Mouse (Mus musculus): ENCODE data around the gene Slc47a2. TPM values are rescaled to one million over a fixed set of nuclear protein-coding genes. Genes with fewer than 3 reads are reported as not detected.

The Slc47a2 gene
- polyA plus RNA-seq, 1 experiment from 2014 or later = not detected

GRCm38 (mm10) chr11:61361515-61362190 lies 19.0 kb upstream of the Slc47a2 start:
- Histone ChIP-seq H3K4me3 (no peak overlapping the region), H3K27ac (no peak overlapping the region), H3K9me3 (replicated peaks) (no peaks in the 10 kb centered on the region), H3K4me1 (no peaks in the 10 kb centered on the region), H3K36me3 (no peaks in the 10 kb centered on the region), H3K27me3 (no peaks in the 10 kb centered on the region), H3K4me2 (replicated peaks) (no peak overlapping the region), H3K9ac (no peak overlapping the region)
- WGBS = 87% methylated on average over 11 of the region's 11 CpGs
- ATAC-seq (ENCODE audit: low FRiP score) = no peak

GRCm38 (mm10) chr11:61356600-61356999 lies 13.9 kb upstream of the Slc47a2 start:
- Histone ChIP-seq H3K27me3 (no peaks in the 10 kb centered on the region), H3K4me1 (no peaks in the 10 kb centered on the region), H3K27ac (no peak overlapping the region), H3K4me2 (replicated peaks) (no peak overlapping the region), H3K9ac (no peak overlapping the region), H3K9me3 (replicated peaks) (no peaks in the 10 kb centered on the region), H3K4me3 (no peak overlapping the region), H3K36me3 (no peaks in the 10 kb centered on the region)
- no peak for ATAC-seq (ENCODE audit: low FRiP score)
- WGBS = 87% methylated on average over 9 of the region's 9 CpGs

GRCm38 (mm10) chr11:61356111-61356510 lies 13.5 kb upstream of the Slc47a2 start:
- Histone ChIP-seq H3K27me3 (no peaks in the 10 kb centered on the region), H3K9me3 (replicated peaks) (no peaks in the 10 kb centered on the region), H3K36me3 (no peaks in the 10 kb centered on the region), H3K4me2 (replicated peaks) (no peak overlapping the region), H3K9ac (no peak overlapping the region), H3K4me3 (no peak overlapping the region), H3K27ac (no peak overlapping the region), H3K4me1 (no peaks in the 10 kb centered on the region)
- no peak for ATAC-seq (ENCODE audit: low FRiP score)
- 77% methylated on average over 6 of the region's 6 CpGs for WGBS

GRCm38 (mm10) chr11:61355351-61355750 lies 12.7 kb upstream of the Slc47a2 start:
- ATAC-seq (ENCODE audit: low FRiP score) = no peak
- no peak overlapping the region for H3K27ac ChIP-seq
- 86% methylated on average over 5 of the region's 5 CpGs for WGBS
- no peak overlapping the region for H3K9ac ChIP-seq
- no peaks in the 10 kb centered on the region for H3K4me1 ChIP-seq
- no peaks in the 10 kb centered on the region for H3K9me3 ChIP-seq (replicated peaks)
- H3K4me3 ChIP-seq = no peak overlapping the region
- no peak overlapping the region for H3K4me2 ChIP-seq (replicated peaks)
- H3K27me3 ChIP-seq = no peaks in the 10 kb centered on the region
- H3K36me3 ChIP-seq = no peaks in the 10 kb centered on the region

- no peak overlapping the region for H3K4me3 ChIP-seq
- 81% methylated on average over 6 of the region's 6 CpGs for WGBS
- no peak overlapping the region for H3K27ac ChIP-seq
- H3K36me3 ChIP-seq = no peaks in the 10 kb centered on the region
- H3K9me3 ChIP-seq (replicated peaks) = no peaks in the 10 kb centered on the region
- H3K4me1 ChIP-seq = no peaks in the 10 kb centered on the region
- no peaks in the 10 kb centered on the region for H3K27me3 ChIP-seq
- H3K4me2 ChIP-seq (replicated peaks) = no peak overlapping the region
- no peak for ATAC-seq (ENCODE audit: low FRiP score)
- no peak overlapping the region for H3K9ac ChIP-seq
Measured at GRCm38 (mm10) chr11:61354346-61354745, 11.7 kb upstream of the Slc47a2 start.

- no peaks in the 10 kb centered on the region for H3K9me3 ChIP-seq (replicated peaks)
- H3K4me1 ChIP-seq = no peaks in the 10 kb centered on the region
- 87% methylated on average over 2 of the region's 2 CpGs for WGBS
- H3K27me3 ChIP-seq = no peaks in the 10 kb centered on the region; the same call in 1 of the 2 replicates
- no peak for ATAC-seq (ENCODE audit: low FRiP score)
- H3K36me3 ChIP-seq = no peaks in the 10 kb centered on the region
- no peak overlapping the region for H3K9ac ChIP-seq
- no peak overlapping the region for H3K27ac ChIP-seq
- no peak overlapping the region for H3K4me2 ChIP-seq (replicated peaks)
- H3K4me3 ChIP-seq = no peak overlapping the region
Measured at GRCm38 (mm10) chr11:61353038-61353437, 10.4 kb upstream of the Slc47a2 start.

- Histone ChIP-seq H3K27me3 (no peaks in the 10 kb centered on the region; the same call in 1 of the 2 replicates), H3K27ac (no peak overlapping the region), H3K4me1 (no peaks in the 10 kb centered on the region), H3K9ac (no peak overlapping the region), H3K4me3 (no peak overlapping the region), H3K4me2 (replicated peaks) (no peak overlapping the region), H3K36me3 (no peaks in the 10 kb centered on the region), H3K9me3 (replicated peaks) (no peaks in the 10 kb centered on the region)
- WGBS = 68% methylated on average over 9 of the region's 9 CpGs
- ATAC-seq (ENCODE audit: low FRiP score) = no peak
Measured at GRCm38 (mm10) chr11:61352138-61352651, 9.5 kb upstream of the Slc47a2 start.

GRCm38 (mm10) chr11:61349337-61349736 lies 6.7 kb upstream of the Slc47a2 start:
- WGBS = 16% methylated on average over 8 of the region's 8 CpGs

GRCm38 (mm10) chr11:61346133-61346532 lies 3.5 kb upstream of the Slc47a2 start:
- H3K4me2 ChIP-seq (replicated peaks) = no peak overlapping the region
- WGBS = 59% methylated on average over 8 of the region's 8 CpGs
- peaks cover 32% of the 10 kb centered on the region for H3K27me3 ChIP-seq
- no peak overlapping the region for H3K4me3 ChIP-seq
- H3K4me1 ChIP-seq = peaks cover 11% of the 10 kb centered on the region
- no peak overlapping the region for H3K27ac ChIP-seq
- no peaks in the 10 kb centered on the region for H3K9me3 ChIP-seq (replicated peaks)
- no peak for ATAC-seq (ENCODE audit: low FRiP score)
- no peaks in the 10 kb centered on the region for H3K36me3 ChIP-seq
- H3K9ac ChIP-seq = no peak overlapping the region

More at GRCm38 (mm10) chr11:61349337-61349736, 6.7 kb upstream of the Slc47a2 start:
- H3K9me3 ChIP-seq (replicated peaks) = no peaks in the 10 kb centered on the region
- H3K4me2 ChIP-seq (replicated peaks) = no peak overlapping the region
- H3K27me3 ChIP-seq = no peaks in the 10 kb centered on the region; the same call in 1 of the 2 replicates
- no peak for ATAC-seq (ENCODE audit: low FRiP score)
- H3K9ac ChIP-seq = no peak overlapping the region
- no peaks in the 10 kb centered on the region for H3K36me3 ChIP-seq
- no peak overlapping the region for H3K27ac ChIP-seq
- no peaks in the 10 kb centered on the region for H3K4me1 ChIP-seq
- no peak overlapping the region for H3K4me3 ChIP-seq

- no peak overlapping the region for H3K9ac ChIP-seq
- ATAC-seq (ENCODE audit: low FRiP score) = no peak
- H3K36me3 ChIP-seq = no peaks in the 10 kb centered on the region
- H3K9me3 ChIP-seq (replicated peaks) = 0 out of 2 replicates have a peak, but pooled peaks cover 2% of the 10 kb centered on the region
- whole genome bisulfite sequencing = 11% methylated on average over 10 of the region's 10 CpGs
- peak overlapping the region; percentile 67 for H3K4me2 ChIP-seq (replicated peaks)
- peak overlapping the region; percentile 39 for H3K4me3 ChIP-seq
- peaks cover 46% of the 10 kb centered on the region for H3K27me3 ChIP-seq
- H3K4me1 ChIP-seq = peaks cover 11% of the 10 kb centered on the region
- H3K27ac ChIP-seq = no peak overlapping the region
Measured at GRCm38 (mm10) chr11:61341971-61342370, 689 bp downstream of the Slc47a2 start.

- Histone ChIP-seq H3K4me2 (replicated peaks) (no peak overlapping the region), H3K9me3 (replicated peaks) (0 out of 2 replicates have a peak, but pooled peaks cover 2% of the 10 kb centered on the region), H3K27ac (no peak overlapping the region), H3K36me3 (no peaks in the 10 kb centered on the region), H3K4me3 (no peak overlapping the region), H3K9ac (no peak overlapping the region), H3K27me3 (peaks cover 46% of the 10 kb centered on the region), H3K4me1 (peaks cover 11% of the 10 kb centered on the region)
- ATAC-seq (ENCODE audit: low FRiP score) = no peak
- WGBS = 83% methylated on average over 4 of the region's 4 CpGs
Measured at GRCm38 (mm10) chr11:61341233-61341632, 1.4 kb downstream of the Slc47a2 start.

- no peak overlapping the region for H3K4me3 ChIP-seq
- peaks cover 46% of the 10 kb centered on the region for H3K27me3 ChIP-seq
- no peak overlapping the region for H3K27ac ChIP-seq
- 85% methylated on average over 4 of the region's 4 CpGs for WGBS
- no peaks in the 10 kb centered on the region for H3K36me3 ChIP-seq
- H3K9ac ChIP-seq = no peak overlapping the region
- H3K4me2 ChIP-seq (replicated peaks) = no peak overlapping the region
- no peak for ATAC-seq (ENCODE audit: low FRiP score)
- 0 out of 2 replicates have a peak, but pooled peaks cover 2% of the 10 kb centered on the region for H3K9me3 ChIP-seq (replicated peaks)
- H3K4me1 ChIP-seq = peaks cover 11% of the 10 kb centered on the region
Measured at GRCm38 (mm10) chr11:61340374-61340773, 2.3 kb downstream of the Slc47a2 start.

- H3K4me2 ChIP-seq (replicated peaks) = no peak overlapping the region
- ATAC-seq (ENCODE audit: low FRiP score) = no peak
Measured at GRCm38 (mm10) chr11:61337586-61337985, 5.1 kb downstream of the Slc47a2 start.

More at GRCm38 (mm10) chr11:61337586-61337985, 5.1 kb downstream of the Slc47a2 start:
- H3K27me3 ChIP-seq = peaks cover 28% of the 10 kb centered on the region
- WGBS = 78% methylated on average over 10 of the region's 10 CpGs
- peaks cover 8% of the 10 kb centered on the region for H3K4me1 ChIP-seq
- H3K27ac ChIP-seq = no peak overlapping the region
- no peak overlapping the region for H3K9ac ChIP-seq
- H3K4me3 ChIP-seq = no peak overlapping the region
- H3K9me3 ChIP-seq (replicated peaks) = 0 out of 2 replicates have a peak, but pooled peaks cover 2% of the 10 kb centered on the region
- no peaks in the 10 kb centered on the region for H3K36me3 ChIP-seq

All from hindbrain, embryonic 12.5 days (tissue).